Mouse (Mus musculus) thymus, adult 2 months (tissue): ENCODE data around the gene Taar8b.

Experiments
- CTCF ChIP-seq: fragments of 200-500 bp; IDR thresholded peaks from 2 replicates; pipeline ENCODE4 v1.5.1; 2012; ENCODE audit warnings: mild to moderate bottlenecking, control low read depth, low read length, moderate library complexity, borderline replicate concordance; ENCODE audit not compliant: control insufficient read depth, poor library complexity, insufficient read depth; ENCODE audit errors: extremely low read depth
- POLR2A ChIP-seq: fragments of 200-500 bp; IDR thresholded peaks from 2 replicates; pipeline ENCODE4 v1.6.1; 2012; ENCODE audit warnings: mild to moderate bottlenecking, low read length, control low read depth, moderate library complexity; ENCODE audit not compliant: control insufficient read depth, poor library complexity, insufficient read depth; ENCODE audit errors: extremely low read depth

DNA sequence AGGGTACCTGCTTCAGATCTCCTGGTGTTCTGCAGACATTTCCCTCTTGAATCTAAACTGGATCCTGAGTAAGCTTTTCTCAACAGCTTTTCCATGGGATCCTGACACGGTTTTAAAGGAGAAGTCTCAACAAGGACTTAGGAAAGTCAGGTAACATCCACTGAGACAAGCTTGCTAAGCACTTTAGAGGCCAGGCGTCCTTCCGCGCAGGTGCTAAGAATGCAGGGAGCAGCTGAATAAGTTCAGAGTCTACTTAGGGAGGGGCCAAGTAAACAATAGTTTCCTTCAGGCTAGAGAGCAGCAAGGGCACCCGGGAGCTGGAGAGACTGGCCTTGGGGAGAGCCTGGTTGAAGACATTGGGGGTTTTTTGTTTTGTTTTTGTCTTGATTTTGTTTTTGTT is 40.2 kb upstream of the Taar8b start:
- TF ChIP-seq CTCF: no peak
- TF ChIP-seq POLR2A: no peak
